Mouse (Mus musculus) induced T-regulatory cell, adult 2 months (primary cell): ENCODE measurements around the gene Usp46.

ENCODE experiments used
- DNase-seq: peaks from one replicate; pipeline ENCODE4 v3.0.0-alpha.2; 2012; ENCODE audit warnings: low read depth

The Usp46 gene

DNA sequence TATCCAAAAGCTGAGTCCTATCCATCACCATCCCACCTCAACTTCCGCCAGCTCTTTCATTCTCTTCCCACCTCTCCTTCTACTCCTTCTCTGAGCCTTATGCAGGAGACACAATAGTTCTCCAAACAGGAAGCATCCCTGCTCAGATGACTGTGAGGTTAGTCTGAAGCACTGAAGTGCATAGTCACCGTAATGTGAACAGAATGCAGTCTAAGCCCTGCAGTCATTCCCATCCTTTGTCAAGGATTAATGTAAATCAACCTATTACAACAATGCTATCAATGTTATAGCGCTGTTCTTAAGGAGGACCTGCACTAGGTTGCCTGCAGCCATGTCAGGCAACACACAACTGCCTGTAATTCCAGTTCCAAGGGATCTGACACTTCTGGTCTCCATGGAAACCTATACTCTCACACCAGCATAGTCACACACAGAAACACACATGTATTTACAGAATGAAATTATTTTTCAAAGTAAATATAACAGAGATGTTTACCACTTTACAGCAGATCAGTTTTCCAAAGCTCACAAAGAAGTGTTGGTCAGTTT is 115.1 kb downstream of the Usp46 start:
- DNase-seq: no peak

GRCm38 (mm10) chr5:73951649-73952000 is 116.6 kb downstream of the Usp46 start:
- DNase-seq: no peak

DNA sequence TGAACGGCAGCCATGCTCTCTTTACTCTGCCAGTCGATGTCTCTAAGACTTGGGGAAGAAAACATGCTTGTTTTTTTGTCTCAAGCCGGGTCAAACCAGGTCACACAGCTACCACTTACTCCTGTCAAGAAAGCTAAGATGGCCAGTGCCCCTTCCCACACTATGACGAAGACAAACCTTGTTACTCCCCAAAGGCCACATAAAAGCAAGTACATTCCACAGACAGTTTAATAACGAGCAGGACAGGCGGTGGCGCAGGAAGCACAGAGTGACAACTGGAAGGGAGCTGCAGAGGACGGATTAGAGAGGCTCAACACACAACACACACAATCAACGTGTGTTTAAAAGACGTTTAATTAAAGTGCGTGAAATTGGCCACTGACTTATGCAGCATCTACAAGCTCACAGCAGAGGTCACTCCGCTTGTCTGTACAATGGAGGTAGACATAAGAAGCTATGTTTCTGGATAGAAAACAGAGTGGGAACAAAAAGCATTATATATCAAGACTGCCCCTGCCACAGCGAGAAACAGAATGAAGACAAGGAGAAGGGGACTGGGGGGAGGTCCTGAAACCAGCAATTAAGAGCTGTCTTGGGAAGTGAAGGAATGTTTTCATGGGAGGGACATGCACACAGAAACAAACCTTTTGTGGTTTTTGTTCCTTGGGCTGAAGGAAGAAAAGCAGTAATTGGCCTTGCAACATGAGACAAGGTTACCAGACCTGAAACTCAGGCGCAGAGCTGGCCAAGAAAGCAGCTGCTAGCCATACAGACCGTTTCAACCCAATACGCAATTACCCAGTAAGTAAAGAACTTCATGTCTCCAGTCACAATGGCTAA is 117.2 kb downstream of the Usp46 start:
- no peak for DNase-seq
